Mouse (Mus musculus) layer of hippocampus, adult 9-10 months (tissue): ENCODE results near the gene Prkaa1.

ENCODE experiments used
- DNase-seq: peaks from one replicate; pipeline ENCODE4 v3.0.0; 2022; ENCODE audit warnings: low spot score

The Prkaa1 gene

GRCm38 (mm10) chr15:5143361-5144020, at the start of gene Prkaa1:
TSS of gene Prkaa1 (plus strand) at chr15:5143861.
- DNase-seq = peak; percentile 31

DNA sequence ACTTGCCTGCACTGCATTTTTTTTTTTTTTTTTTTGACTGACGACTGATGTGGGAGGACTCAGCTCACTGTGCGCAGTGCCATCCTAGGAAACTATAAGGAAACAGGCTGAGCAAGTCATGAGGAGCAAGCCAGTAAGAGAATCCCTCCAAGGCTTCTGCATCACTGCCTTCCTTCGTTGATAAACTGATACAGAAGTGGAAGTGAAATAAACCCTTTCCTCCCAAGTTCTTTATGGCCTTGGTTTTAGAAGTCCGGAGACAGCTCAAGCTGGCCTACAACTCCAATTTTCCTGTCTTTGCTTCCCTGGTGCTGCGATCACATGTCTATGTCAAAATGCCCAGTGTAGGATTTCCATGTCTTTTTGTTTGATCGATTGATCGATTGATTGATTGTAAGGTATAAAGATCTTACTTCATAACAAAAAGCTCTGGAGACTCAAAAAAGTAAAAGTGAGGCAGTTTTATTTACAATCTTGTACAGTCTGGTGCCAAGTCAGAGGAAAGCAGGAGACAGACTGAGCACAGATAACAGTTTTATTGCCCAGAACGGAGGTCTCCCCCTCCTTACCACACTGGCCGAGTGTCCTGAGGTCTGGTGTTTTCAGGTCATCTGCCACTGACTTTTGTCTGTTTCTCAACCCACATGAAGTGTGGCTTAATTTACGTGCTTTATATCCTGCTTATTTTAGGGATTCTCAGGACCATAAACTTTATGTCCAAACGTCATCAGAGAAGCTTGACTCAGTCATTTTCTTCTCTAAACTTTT, 47.9 kb upstream of the Prkaa1 start:
- no peak for DNase-seq

DNA sequence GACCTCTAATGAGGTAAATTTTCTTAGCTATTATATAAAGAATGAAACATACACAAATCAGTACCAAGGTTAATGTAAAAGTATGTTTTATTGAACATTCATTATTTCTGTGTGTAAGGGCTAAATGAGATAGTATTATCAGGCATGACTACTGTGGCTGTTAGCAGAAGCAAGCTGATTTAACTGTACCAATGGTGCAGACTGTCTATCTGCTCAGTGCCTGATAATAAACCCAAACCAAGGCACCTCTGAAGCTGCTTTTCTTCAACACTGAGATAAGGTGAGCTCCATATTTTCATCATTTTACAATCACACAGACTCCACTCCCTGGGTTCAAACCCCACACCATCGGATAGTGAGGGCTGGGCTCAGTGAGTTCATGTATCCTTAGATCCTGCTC, 46.3 kb upstream of the Prkaa1 start:
- no peak for DNase-seq

GRCm38 (mm10) chr15:5102312-5102711, 41.3 kb upstream of the Prkaa1 start:
- DNase-seq = peak; percentile 24

DNA sequence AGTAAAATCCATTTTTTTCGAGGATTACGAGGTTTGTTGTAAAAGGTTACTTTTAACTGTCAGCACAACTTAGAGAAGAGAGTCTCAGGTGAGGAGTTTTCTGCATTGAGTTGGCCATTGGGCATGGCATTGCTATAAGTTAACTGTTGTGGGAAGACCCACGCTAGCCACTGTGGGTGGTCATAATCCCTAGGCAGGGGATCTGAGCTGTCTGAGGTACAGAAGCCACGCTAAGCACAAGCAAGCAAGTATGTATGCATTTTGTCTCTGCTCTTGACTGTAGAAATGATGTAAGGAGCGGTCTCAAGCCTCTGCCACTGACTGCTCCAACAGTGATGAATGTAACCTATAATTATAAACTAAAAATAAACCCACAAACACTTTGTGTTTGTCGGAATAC, 37.8 kb upstream of the Prkaa1 start:
- no peak for DNase-seq

- peak; percentile 24 for DNase-seq
Observed at GRCm38 (mm10) chr15:5106293-5106692, 37.4 kb upstream of the Prkaa1 start.

DNA sequence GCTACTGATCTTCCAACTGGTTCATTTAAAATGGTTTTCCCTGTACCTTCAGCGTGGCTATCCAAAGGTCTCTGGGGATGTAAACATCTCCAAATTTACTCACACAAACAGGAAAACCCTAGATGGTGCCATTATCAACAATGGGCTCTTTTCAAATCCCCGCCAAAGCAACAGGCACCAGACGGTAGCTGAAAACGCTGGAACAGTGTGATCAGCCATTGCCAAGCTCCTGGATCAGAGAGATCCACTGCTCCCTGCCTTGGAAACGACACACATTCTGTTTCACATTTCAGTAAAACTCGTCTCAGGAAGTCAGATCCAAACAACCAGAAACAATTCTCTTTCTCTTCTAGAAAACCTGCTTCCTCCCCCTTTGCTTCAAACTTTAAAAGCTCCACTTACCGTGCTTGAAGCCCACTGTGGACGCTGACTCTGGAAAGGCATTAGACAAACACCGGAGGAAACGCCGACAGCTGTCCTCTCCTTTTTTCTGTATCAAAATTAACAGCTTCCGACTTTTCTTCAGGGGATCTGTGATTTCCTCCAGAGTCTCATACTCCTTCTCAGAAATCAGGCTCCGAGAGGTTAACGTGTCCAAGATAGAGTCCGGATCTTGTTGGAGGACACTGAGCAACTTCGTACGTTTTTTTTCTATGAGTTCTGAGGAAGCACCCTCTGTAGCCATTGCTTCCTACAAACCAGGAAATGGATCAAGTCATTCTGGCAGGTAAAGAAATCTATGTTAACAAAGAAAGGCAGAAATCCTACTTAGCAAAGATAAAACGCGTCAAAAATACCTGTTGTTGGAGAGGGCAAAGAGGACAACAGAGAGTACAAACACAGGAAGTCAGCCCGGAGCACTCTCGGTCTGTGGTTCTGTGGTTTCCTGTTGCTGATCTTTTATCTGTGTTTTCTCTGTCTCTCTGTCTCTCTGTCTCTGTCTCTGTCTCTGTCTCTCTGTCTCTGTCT, 35.7 kb upstream of the Prkaa1 start, which contains the start of gene Card6:
Gene Card6, minus strand, starts transcription at position 854 of the 969 bp plus-strand sequence.
- peak; percentile 22 for DNase-seq

GRCm38 (mm10) chr15:5108655-5109040, 35.0 kb upstream of the Prkaa1 start:
- DNase-seq = no peak

- DNase-seq = no peak
Observed at GRCm38 (mm10) chr15:5112651-5113050, 31.0 kb upstream of the Prkaa1 start.

- DNase-seq = no peak
Observed at GRCm38 (mm10) chr15:5115173-5115572, 28.5 kb upstream of the Prkaa1 start.

- peak; percentile 94 for DNase-seq
Observed at GRCm38 (mm10) chr15:5116270-5117030, 27.2 kb upstream of the Prkaa1 start, which contains the start of gene Rpl37. TSS of gene Rpl37 (plus strand) at chr15:5116645.

DNA sequence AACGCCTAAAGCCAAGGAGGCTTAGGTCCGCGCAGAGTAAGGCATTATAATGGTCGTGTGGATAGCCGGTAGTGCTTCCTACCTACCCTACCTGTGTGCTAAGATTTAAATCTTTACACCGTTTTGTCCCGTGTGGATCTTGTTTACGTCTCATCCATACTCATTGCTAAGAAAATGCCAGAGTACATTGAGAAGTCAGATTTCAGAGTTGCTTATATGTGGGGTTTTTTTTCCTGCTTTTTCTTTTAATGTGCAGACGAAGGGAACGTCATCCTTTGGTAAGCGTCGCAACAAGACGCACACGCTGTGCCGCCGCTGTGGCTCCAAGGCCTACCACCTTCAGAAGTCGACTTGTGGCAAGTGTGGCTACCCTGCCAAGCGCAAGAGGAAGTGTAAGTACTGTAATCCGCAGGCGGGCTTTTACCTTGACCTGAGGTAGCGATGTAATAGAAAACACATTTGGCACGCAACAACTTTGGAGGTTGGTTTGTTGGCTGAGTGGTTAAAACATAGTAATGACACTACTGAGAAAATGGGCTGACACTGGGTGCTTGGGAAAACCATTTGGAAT, 26.5 kb upstream of the Prkaa1 start:
- DNase-seq = no peak

DNA sequence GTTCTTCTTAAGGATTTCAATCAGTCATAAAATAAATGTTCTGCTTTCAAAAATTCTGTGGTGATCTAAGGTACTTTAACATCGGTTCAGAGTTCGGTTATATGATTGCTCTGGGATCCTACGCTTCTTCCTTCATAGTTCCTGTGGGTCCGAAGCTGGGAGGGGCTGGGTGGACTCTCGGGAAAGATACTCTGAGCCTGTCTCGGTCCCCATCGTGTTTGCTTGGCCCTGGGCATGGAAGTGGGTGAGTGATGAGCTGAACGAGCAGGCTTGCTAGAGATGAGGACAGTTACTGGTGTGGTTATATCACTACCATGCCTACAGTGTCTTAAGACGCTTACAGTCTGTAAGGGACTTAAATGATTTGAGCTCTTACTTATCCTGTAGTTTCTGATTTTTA, 25.0 kb upstream of the Prkaa1 start:
- DNase-seq = no peak

- DNase-seq = no peak
Observed at GRCm38 (mm10) chr15:5119192-5119591, 24.5 kb upstream of the Prkaa1 start.

GRCm38 (mm10) chr15:5119707-5120106, 24.0 kb upstream of the Prkaa1 start:
- DNase-seq = no peak

DNA sequence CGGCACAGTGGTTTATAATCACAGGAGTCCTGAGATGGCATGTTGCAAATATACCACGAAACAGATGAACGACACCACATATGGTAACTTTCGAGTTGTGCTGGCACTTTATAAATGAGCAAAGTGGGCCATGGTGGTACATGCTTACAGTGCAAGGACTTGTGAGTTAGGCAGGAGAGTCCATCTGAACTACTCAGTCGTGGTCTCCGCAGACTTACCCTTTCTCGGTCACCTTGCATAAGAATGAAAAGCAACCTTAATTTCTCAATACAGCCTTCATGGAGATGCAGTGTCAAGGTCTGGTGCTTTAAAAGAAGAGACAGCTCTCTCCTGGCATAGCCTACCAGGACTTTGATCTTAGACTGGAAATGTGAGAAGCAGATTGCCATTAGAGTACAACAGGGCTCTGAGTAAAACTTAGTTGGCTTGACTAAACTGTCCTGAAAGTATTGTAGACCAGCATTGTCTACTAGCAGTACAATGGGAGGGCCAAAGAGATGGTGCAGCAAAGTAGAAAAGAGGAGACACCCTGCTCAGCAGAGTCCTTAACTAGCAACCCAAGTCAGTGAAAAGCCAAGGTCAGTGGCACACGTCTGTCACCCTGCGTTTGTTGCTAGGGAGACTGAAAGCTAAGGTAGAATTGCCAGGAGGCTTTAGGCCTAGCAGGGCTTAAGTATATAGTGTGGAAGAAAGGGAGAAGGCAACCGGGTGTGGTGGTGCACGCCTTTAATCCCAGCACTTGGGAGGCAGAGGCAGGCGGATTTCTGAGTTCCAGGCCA, 21.9 kb upstream of the Prkaa1 start:
- no peak for DNase-seq

GRCm38 (mm10) chr15:5126456-5126855, 17.2 kb upstream of the Prkaa1 start:
- DNase-seq = no peak

DNA sequence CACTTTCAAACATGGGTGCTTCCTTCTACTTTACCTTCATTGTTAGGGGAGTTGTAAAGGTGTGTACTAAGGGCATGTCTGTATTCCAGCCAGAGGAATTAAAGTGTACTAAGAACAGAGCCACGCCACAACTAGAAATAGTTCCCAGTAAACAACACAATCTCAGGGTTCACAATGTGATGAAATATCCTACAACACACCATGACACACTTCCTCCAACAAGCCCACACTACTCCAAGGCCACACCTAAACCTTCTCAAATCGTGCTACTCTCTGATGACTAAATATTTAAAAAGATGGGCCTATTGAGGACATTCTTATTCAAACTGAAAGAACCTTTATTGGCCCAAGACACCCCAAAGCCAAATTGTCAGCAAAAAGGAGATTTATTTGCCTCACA, 16.2 kb upstream of the Prkaa1 start:
- no peak for DNase-seq

DNA sequence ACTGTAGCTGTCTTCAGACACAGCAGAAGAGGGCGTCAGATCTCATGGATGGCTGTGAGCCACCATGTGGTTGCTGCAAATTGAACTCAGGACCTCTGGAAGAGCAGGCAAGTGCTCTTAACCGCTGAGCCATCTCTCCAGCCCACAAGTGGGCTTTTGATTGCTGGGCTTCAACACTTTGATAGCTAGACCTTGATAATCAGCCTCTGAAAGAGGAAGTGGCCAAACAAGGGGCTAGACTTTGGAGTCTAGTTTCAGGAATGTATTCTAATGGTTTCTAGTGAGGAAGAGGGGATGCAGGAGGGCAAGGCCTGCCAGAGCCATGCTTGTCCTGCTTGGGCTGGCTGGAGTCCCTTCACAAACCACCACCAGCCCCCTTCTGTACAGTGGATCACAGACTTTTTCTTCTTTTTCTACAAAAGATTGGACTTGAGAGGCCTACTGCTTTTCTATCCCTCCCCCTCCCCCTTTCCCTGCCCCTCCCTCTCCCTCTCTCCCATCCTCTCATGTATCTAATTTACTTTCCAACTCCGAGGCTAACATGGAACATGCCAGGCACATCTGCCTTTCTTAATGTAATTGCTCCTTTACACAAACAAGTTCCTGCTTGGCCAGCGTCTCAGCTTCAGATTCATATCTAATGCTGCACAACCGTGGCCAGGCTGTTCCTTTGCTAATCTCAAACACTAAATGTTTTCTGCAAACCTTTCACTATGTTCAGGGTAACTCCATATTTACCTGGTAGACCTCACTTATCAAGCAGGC, 15.3 kb upstream of the Prkaa1 start:
- DNase-seq = no peak
